Mouse (Mus musculus) thymus, postnatal 14 days (tissue): ENCODE results near the gene Nckap5l.
"Not testable (repeated sequence)": the region's sequence is repeated elsewhere in the genome, so short reads cannot be mapped to it uniquely, and the experiment has no call there.

Experiments used
- DNase-seq: peaks from one replicate; pipeline ENCODE4 v3.0.0; 2021

Nckap5l gene

GRCm38 (mm10) chr15:99392486-99393385 lies 64.8 kb downstream of the Nckap5l start, which contains the start of gene Tmbim6:
Gene Tmbim6 (plus strand): TSS chr15:99392882.
- peak; percentile 99 for DNase-seq

DNA sequence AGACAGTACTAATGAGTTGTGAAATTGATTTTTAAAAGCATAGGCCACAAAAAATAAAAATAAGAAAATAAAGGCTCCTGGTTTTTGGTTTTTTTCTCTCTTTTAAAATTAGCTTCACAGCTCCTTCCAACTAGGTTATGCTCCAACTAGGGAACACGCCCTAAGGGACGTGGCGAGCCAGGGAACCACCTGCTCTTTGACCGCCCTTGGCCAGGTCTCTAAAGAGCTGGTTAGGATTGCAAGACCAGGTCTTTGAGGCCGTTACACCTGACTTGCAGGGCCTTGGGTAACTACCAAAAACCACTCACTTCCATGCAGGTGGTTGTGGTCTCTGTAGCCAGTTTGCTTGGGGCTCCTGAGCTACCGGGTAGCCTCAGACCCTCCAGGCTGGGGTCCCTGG lies 65.6 kb downstream of the Nckap5l start:
- DNase-seq, result no peak

- DNase-seq, result no peak
Observed at GRCm38 (mm10) chr15:99390472-99391401, 66.8 kb downstream of the Nckap5l start.

- DNase-seq, result peak; percentile 30
Observed at GRCm38 (mm10) chr15:99387976-99388375, 69.6 kb downstream of the Nckap5l start.

- DNase-seq, result no peak
Observed at GRCm38 (mm10) chr15:99386796-99387195, 70.8 kb downstream of the Nckap5l start.

- not testable (repeated sequence) for DNase-seq
Observed at GRCm38 (mm10) chr15:99386110-99386509, 71.4 kb downstream of the Nckap5l start.

DNA sequence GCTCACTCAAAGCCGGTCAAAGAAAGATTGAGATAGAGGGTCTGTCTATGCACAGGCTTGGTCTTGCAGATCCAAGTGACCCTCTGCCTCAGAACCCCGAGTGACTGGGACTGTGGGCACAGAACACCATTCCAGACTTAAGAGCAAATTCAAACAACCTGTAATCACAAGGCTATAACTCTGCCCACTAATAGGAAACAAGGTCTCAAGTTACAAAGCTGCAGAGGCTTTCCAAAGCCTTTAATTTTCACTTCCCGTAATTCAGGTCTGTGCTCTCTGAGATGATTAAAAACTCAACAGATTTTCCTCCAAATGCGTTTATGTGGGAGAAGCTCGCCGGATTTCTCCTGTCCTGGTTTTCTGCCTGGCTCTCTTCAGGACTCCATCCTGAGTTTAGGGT lies 73.5 kb downstream of the Nckap5l start:
- DNase-seq, result no peak

GRCm38 (mm10) chr15:99382893-99383292 lies 74.7 kb downstream of the Nckap5l start:
- no peak for DNase-seq

- DNase-seq, result no peak
Observed at GRCm38 (mm10) chr15:99376240-99376639, 81.3 kb downstream of the Nckap5l start.

DNA sequence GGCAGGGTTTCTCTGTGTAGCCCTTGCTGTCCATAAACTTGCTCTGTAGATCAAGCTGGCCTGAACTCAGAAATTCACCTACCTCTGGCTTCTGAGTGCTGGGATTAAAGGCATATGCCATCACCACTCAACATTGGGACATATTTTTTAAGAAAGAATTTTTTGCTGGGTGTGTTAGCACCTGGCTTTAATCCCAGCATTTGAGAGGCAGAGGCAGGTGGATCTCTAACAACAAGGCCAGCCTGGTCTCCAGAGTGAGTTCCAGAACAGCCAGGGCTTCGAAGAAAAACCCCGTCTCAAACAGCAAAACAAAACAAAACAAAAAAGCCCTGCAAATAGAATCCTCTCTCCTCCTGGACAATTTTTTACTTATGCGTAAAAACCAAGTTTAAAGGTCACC lies 82.0 kb downstream of the Nckap5l start:
- no peak for DNase-seq

GRCm38 (mm10) chr15:99375036-99375435 lies 82.5 kb downstream of the Nckap5l start:
- DNase-seq, result no peak

DNA sequence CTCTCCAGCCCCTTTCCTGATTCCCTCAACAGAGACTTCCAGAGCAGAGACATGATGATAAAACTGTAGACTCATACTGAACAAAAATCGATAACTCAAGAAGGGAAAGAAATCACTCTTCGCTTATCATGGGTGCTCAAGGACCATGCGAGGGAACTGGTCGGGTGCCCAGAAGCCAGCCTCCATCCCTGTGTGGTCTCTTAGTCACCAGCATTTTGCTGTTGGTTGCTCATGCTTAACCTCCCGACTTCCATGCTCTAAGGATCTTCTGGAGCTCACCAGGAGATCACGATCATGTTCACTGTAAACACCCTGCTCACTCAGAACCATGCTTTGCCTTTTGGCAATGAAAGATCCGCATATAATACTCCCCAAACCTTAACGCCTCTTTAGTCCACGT lies 84.8 kb downstream of the Nckap5l start:
- DNase-seq, result no peak
